Mouse (Mus musculus): ENCODE measurements at regions not wholly inside any gene's neighbourhood (a gene's known extent, or its start where the extent isn't known, plus 50 kb on each side); places are given as distances from the start of the nearest gene placed in this dataset.

GRCm38 (mm10) chr10:17082926-17083325, 640.1 kb upstream of the Cited2 start:
- DNase-seq: no peak

GRCm38 (mm10) chr10:17102065-17102464, 621.0 kb upstream of the Cited2 start:
- no peak for DNase-seq

- no peak for DNase-seq
These were observed 619.6 kb upstream of the Cited2 start for GRCm38 (mm10) chr10:17103416-17103815.

- DNase-seq: peak; percentile 20
These were observed 616.2 kb upstream of the Cited2 start for GRCm38 (mm10) chr10:17106831-17107230.

GRCm38 (mm10) chr10:17111071-17111470, 611.9 kb upstream of the Cited2 start:
- no peak for DNase-seq

- no peak for DNase-seq
These were observed 608.2 kb upstream of the Cited2 start for GRCm38 (mm10) chr10:17114805-17115204.

- no peak for DNase-seq
These were observed 593.4 kb upstream of the Cited2 start for GRCm38 (mm10) chr10:17129391-17130163.

GRCm38 (mm10) chr10:17130661-17131060, 592.4 kb upstream of the Cited2 start:
- DNase-seq: no peak

- DNase-seq: peak; percentile 11
These were observed 591.3 kb upstream of the Cited2 start for GRCm38 (mm10) chr10:17131763-17132162.

GRCm38 (mm10) chr10:17175385-17175784, 547.6 kb upstream of the Cited2 start:
- peak; percentile 7 for DNase-seq

- no peak for DNase-seq
These were observed 546.0 kb upstream of the Cited2 start for GRCm38 (mm10) chr10:17177054-17177453.

- DNase-seq: no peak
These were observed 545.3 kb upstream of the Cited2 start for GRCm38 (mm10) chr10:17177503-17178278.

GRCm38 (mm10) chr10:17178627-17179026, 544.4 kb upstream of the Cited2 start:
- DNase-seq: no peak

GRCm38 (mm10) chr10:17184418-17184817, 538.6 kb upstream of the Cited2 start:
- DNase-seq: no peak

GRCm38 (mm10) chr10:17196205-17196604, 526.8 kb upstream of the Cited2 start:
- no peak for DNase-seq

GRCm38 (mm10) chr10:17196636-17197035, 526.4 kb upstream of the Cited2 start:
- no peak for DNase-seq

GRCm38 (mm10) chr10:17200524-17201426, 522.2 kb upstream of the Cited2 start:
- no peak for DNase-seq

GRCm38 (mm10) chr10:17201427-17201745, 521.6 kb upstream of the Cited2 start:
- no peak for DNase-seq

- no peak for DNase-seq
These were observed 520.2 kb upstream of the Cited2 start for GRCm38 (mm10) chr10:17202556-17203415.

GRCm38 (mm10) chr10:17203416-17204110, 519.5 kb upstream of the Cited2 start:
- no peak for DNase-seq

GRCm38 (mm10) chr10:17204153-17204552, 518.9 kb upstream of the Cited2 start:
- no peak for DNase-seq
